8 mouse cellular contexts compared by ENCODE assay signal in genomic region chr16:91512161-91512787, GRCm38 (mm10). TPM values are rescaled to one million over a fixed set of nuclear protein-coding genes. Genes with fewer than 3 reads are reported as not detected.
DNase-seq lines count a peak whose midpoint lies in the region; ATAC-seq and TF ChIP-seq lines count a peak whose summit lies in the region.

No protein-coding gene starts in this region.

- TF ChIP-seq POLR2A in testis, adult 2 months (IDR thresholded peaks at IDR 0.05; ENCODE audit: control insufficient read depth, low read depth, low read length): no peak

- no peak overlapping the region for H3K4me3 ChIP-seq in embryonic facial prominence, embryonic 10.5 days
- H3K4me3 ChIP-seq in kidney, embryonic 16.5 days (ENCODE audit: low read length): no peak overlapping the region
- no peak overlapping the region for H3K4me3 ChIP-seq in liver, embryonic 13.5 days (replicated peaks)
- H3K4me3 ChIP-seq in neural tube, embryonic 11.5 days (ENCODE audit: low read depth, low read length): no peak overlapping the region
- H3K4me3 ChIP-seq in testis, adult 2 months (ENCODE audit: control insufficient read depth, low read depth, low read length): no peak overlapping the region

- H3K9ac ChIP-seq in kidney, embryonic 16.5 days (replicated peaks; ENCODE audit: low read length): no peak overlapping the region
- H3K9ac ChIP-seq in liver, embryonic 13.5 days: no peak overlapping the region
- H3K9ac ChIP-seq in neural tube, embryonic 11.5 days (ENCODE audit: low read length): no peak overlapping the region

- no peak overlapping the region for H3K4me2 ChIP-seq in kidney, embryonic 16.5 days (replicated peaks; ENCODE audit: low read depth, low read length)
- H3K4me2 ChIP-seq in liver, embryonic 13.5 days: no peak overlapping the region
- H3K4me2 ChIP-seq in neural tube, embryonic 11.5 days (ENCODE audit: low read depth): no peak overlapping the region

- H3K9me3 ChIP-seq in embryonic facial prominence, embryonic 10.5 days: no peaks in the 10 kb centered on the region
- H3K9me3 ChIP-seq in kidney, embryonic 16.5 days (ENCODE audit: low read length): no peaks in the 10 kb centered on the region
- H3K9me3 ChIP-seq in liver, embryonic 13.5 days (replicated peaks): no peaks in the 10 kb centered on the region
- no peaks in the 10 kb centered on the region for H3K9me3 ChIP-seq in neural tube, embryonic 11.5 days (ENCODE audit: control insufficient read depth, low read length)

- peak; percentile 75; the same call in 1 of the 2 replicates for ATAC-seq in kidney, embryonic 16.5 days (ENCODE audit: low FRiP score, low TSS enrichment)
- peak; percentile 45; the same call in 1 of the 2 replicates for ATAC-seq in liver, embryonic 13.5 days (ENCODE audit: low read depth)
- no peak; the same call in 1 of the 2 replicates for ATAC-seq in neural tube, embryonic 11.5 days (ENCODE audit: insufficient read depth, low FRiP score, low TSS enrichment)

- peak; percentile 76; the same call in 1 of the 2 replicates for TF ChIP-seq CTCF in testis, adult 2 months (IDR thresholded peaks at IDR 0.05; ENCODE audit: control insufficient read depth, insufficient read depth, insufficient replicate concordance, low read depth, low read length)

- 34% methylated on average over 7 of the region's 7 CpGs for WGBS in embryonic facial prominence, embryonic 10.5 days
- 37% methylated on average over 7 of the region's 7 CpGs for WGBS in kidney, embryonic 16.5 days
- 33% methylated on average over 7 of the region's 7 CpGs for WGBS in liver, embryonic 13.5 days (ENCODE audit: insufficient replicate concordance)
- WGBS in neural tube, embryonic 11.5 days: 40% methylated on average over 7 of the region's 7 CpGs

- H3K4me1 ChIP-seq in embryonic facial prominence, embryonic 10.5 days: peaks cover 4% of the 10 kb centered on the region; the same call in 1 of the 2 replicates
- no peaks in the 10 kb centered on the region for H3K4me1 ChIP-seq in kidney, embryonic 16.5 days (ENCODE audit: insufficient read depth, low read length)
- H3K4me1 ChIP-seq in liver, embryonic 13.5 days (replicated peaks): peaks cover 36% of the 10 kb centered on the region
- no peaks in the 10 kb centered on the region for H3K4me1 ChIP-seq in neural tube, embryonic 11.5 days (ENCODE audit: control insufficient read depth, insufficient read depth, low read length)
- peaks cover 5% of the 10 kb centered on the region for H3K4me1 ChIP-seq in testis, adult 2 months (ENCODE audit: control insufficient read depth, insufficient read depth, low read length)

- peak; percentile 90 for DNase-seq in CD4-positive, CD25-positive, alpha-beta regulatory T cell, adult 2 months (ENCODE audit: low read depth, low spot score)
- peak; percentile 75 for DNase-seq in adrenal gland, postnatal 25 days
- peak; percentile 81 for DNase-seq in embryonic facial prominence, embryonic 10.5 days (ENCODE audit: low spot score)
- DNase-seq in heart, adult 18-20 months: peak; percentile 81 to 93
- peak; percentile 66 for DNase-seq in liver, embryonic 13.5 days
- peak; percentile 83 for DNase-seq in neural tube, embryonic 11.5 days (ENCODE audit: low spot score)

- H3K27me3 ChIP-seq in embryonic facial prominence, embryonic 10.5 days (replicated peaks; ENCODE audit: low read depth, poor library complexity, severe bottlenecking): no peaks in the 10 kb centered on the region
- H3K27me3 ChIP-seq in kidney, embryonic 16.5 days (ENCODE audit: insufficient read depth, low read length): no peaks in the 10 kb centered on the region
- H3K27me3 ChIP-seq in liver, embryonic 13.5 days: no peaks in the 10 kb centered on the region
- no peaks in the 10 kb centered on the region for H3K27me3 ChIP-seq in neural tube, embryonic 11.5 days (ENCODE audit: control insufficient read depth, insufficient read depth, low read length)
- no peaks in the 10 kb centered on the region for H3K27me3 ChIP-seq in testis, adult 2 months (ENCODE audit: control insufficient read depth, insufficient read depth, low read length)

- H3K27ac ChIP-seq in embryonic facial prominence, embryonic 10.5 days (replicated peaks): no peak overlapping the region
- H3K27ac ChIP-seq in kidney, embryonic 16.5 days (ENCODE audit: low read length): no peak overlapping the region
- H3K27ac ChIP-seq in liver, embryonic 13.5 days: no peak overlapping the region
- H3K27ac ChIP-seq in neural tube, embryonic 11.5 days (ENCODE audit: low read depth, low read length): no peak overlapping the region
- H3K27ac ChIP-seq in testis, adult 2 months (ENCODE audit: control insufficient read depth, insufficient read depth, low read depth, low read length): no peak overlapping the region

- peaks cover 21% of the 10 kb centered on the region for H3K36me3 ChIP-seq in embryonic facial prominence, embryonic 10.5 days (replicated peaks)
- 0 out of 2 replicates have a peak, but pooled peaks cover 2% of the 10 kb centered on the region for H3K36me3 ChIP-seq in kidney, embryonic 16.5 days (ENCODE audit: insufficient read depth, low read length)
- peaks cover 5% of the 10 kb centered on the region for H3K36me3 ChIP-seq in liver, embryonic 13.5 days
- H3K36me3 ChIP-seq in neural tube, embryonic 11.5 days (ENCODE audit: control insufficient read depth, insufficient read depth, low read length): no peaks in the 10 kb centered on the region
- 0 out of 2 replicates have a peak, but pooled peaks cover 1% of the 10 kb centered on the region for H3K36me3 ChIP-seq in testis, adult 2 months (ENCODE audit: control insufficient read depth, insufficient read depth, low read length)

RNA-seq across cellular contexts. Expression of gene Ifnar1, which starts 27.2 kb away (rescaled TPM):
- total RNA-seq in adrenal gland, postnatal 25 days (2021): 57.5 and 70.8 TPM in 2 replicates
- 56.9 and 57.6 TPM in 2 replicates for polyA plus RNA-seq in embryonic facial prominence, embryonic 10.5 days (2016; fragmentation: Nextera tagmentation; extraction: Ambion mirVana)
- 10 to 100 TPM; 19.0 to 23.1 TPM for total RNA-seq in heart, adult 18-20 months (2021)
- 67.3 and 71.8 TPM in 2 replicates for polyA plus RNA-seq in kidney, embryonic 16.5 days (2015; fragmentation: Nextera tagmentation; extraction: Ambion mirVana)
- polyA plus RNA-seq in liver, embryonic 13.5 days (2015; fragmentation: Nextera tagmentation; extraction: Ambion mirVana): 18.0 and 19.1 TPM in 2 replicates
- 53.9 and 56.0 TPM in 2 replicates for polyA plus RNA-seq in neural tube, embryonic 11.5 days (2014; fragmentation: Nextera tagmentation; extraction: Ambion mirVana)
- 6.7 and 7.9 TPM in 2 replicates for polyA plus RNA-seq in testis, adult 2 months (2012; rRNA removed)

RNA-seq across cellular contexts. Expression of gene Ifngr2, which starts 34.6 kb away (rescaled TPM):
- total RNA-seq in adrenal gland, postnatal 25 days (2021): 20.1 and 31.1 TPM in 2 replicates
- polyA plus RNA-seq in embryonic facial prominence, embryonic 10.5 days (2016; fragmentation: Nextera tagmentation; extraction: Ambion mirVana): 29.9 and 32.7 TPM in 2 replicates
- total RNA-seq in heart, adult 18-20 months (2021): 100 to 1,000 TPM; 121 to 129 TPM
- polyA plus RNA-seq in kidney, embryonic 16.5 days (2015; fragmentation: Nextera tagmentation; extraction: Ambion mirVana): 52.1 and 52.7 TPM in 2 replicates
- polyA plus RNA-seq in liver, embryonic 13.5 days (2015; fragmentation: Nextera tagmentation; extraction: Ambion mirVana): 15.4 and 18.1 TPM in 2 replicates
- 35.8 and 40.8 TPM in 2 replicates for polyA plus RNA-seq in neural tube, embryonic 11.5 days (2014; fragmentation: Nextera tagmentation; extraction: Ambion mirVana)
- polyA plus RNA-seq in testis, adult 2 months (2012; rRNA removed): 11.4 and 12.4 TPM in 2 replicates
